Mouse (Mus musculus) olfactory bulb, adult 2 months (tissue): ENCODE measurements at regions not wholly inside any gene's neighbourhood (a gene's known extent, or its start where the extent isn't known, plus 50 kb on each side); places are given as distances from the start of the nearest gene placed in this dataset.

Experiments
- CTCF ChIP-seq: fragments of 200-500 bp; IDR thresholded peaks from 2 replicates; pipeline ENCODE4 v1.5.1; 2012; ENCODE audit warnings: low read depth, mild to moderate bottlenecking, low read length, moderate library complexity; ENCODE audit not compliant: insufficient read depth
- POLR2A ChIP-seq: fragments of 200-500 bp; IDR thresholded peaks from 2 replicates; pipeline ENCODE4 v1.6.1; 2012; ENCODE audit warnings: mild to moderate bottlenecking, low read depth, low read length, moderate library complexity; ENCODE audit not compliant: insufficient read depth

DNA sequence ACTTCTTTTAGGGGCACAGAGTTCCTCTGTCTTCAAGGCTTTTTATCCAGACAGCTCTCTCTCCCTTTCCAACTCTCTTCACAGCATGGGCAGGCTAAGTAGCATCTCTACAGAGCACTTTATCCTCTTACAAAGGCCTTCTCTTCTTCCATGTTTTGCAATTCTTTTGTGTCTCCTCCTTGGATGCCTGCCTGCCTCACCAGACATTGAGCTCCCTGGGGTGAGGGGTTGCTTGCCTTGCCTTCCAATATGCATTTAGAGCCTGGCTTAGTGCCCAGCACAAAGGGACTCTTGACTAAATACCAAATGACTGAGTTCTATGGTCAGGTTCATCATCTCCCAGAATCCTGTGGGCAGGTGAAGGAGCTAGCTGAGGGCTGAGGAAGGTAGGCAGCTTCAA is 102.8 kb downstream of the Ttc32 start:
- TF ChIP-seq CTCF (no peak), POLR2A (no peak)
